Mouse (Mus musculus): Measurements from ENCODE around the gene Dffa. TPM values are rescaled to one million over a fixed set of nuclear protein-coding genes. Genes with fewer than 3 reads are reported as not detected.
"Not testable (repeated sequence)": the region's sequence is repeated elsewhere in the genome, so short reads cannot be mapped to it uniquely, and the experiment has no call there.

Gene Dffa
- total RNA-seq, 2 experiments from 2014 or later: 33.0 TPM

DNA sequence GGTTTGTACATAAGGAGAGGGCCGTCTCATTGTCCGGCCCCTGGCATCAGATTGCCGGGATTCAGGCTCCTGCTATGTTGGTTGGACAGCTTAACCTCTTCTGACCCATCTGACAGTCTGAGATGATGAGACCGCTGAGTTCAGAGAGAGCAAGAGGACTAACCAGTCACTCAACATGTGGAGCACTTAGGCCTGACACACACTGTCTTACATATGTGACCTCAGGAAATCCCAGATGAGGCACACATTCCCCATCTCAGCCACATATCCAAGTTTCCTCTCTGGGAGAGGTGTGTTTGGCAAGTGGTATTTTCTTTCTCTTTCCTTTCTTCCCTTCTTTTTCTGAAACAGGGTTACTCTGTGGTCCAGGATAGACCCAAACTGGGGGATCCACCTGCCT, 41.2 kb downstream of the Dffa start:
- DNase-seq (ENCODE audit: low spot score in 2 of 2): no peak

DNA sequence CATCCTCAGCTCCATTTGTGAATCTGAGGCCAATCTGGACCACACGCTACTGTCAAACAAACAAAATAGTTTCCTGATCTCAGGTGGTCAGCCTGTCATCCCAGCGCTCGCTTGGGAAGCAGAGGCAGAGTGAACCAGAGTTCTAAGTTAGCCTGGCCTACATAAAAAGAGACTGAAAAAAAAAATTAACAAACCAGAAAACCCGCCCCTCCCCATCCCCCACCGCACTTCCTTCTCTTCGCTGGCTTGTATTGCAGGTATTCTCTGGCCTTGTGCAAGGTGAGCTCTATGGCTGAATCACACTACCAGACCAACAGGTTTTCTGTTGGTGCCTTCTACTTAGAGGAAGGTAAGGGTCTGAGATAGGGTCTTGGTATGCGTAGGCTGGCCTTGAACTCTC, 43.6 kb downstream of the Dffa start:
- DNase-seq (ENCODE audit: low spot score in 2 of 2): no peak

DNA sequence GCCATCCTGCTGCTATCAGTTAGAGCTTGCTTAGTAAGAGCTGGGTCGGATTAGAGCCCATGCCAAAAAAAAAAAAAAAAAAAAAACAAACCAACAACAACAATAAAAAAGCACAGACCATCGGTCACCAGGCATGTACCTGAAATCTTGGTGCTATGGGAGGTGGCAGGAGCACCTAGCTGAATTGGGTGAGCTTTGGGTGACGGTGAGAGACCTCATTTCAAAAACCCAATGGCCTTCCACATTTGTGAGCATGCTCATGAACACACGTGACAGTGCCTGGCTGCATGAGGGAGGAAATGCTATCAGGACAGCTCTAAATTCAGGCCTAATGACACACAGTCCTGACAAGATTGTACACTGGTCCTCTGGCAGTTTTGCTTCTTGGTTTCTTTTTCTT, 44.1 kb downstream of the Dffa start:
- DNase-seq (ENCODE audit: low spot score in 2 of 2): no peak

DNA sequence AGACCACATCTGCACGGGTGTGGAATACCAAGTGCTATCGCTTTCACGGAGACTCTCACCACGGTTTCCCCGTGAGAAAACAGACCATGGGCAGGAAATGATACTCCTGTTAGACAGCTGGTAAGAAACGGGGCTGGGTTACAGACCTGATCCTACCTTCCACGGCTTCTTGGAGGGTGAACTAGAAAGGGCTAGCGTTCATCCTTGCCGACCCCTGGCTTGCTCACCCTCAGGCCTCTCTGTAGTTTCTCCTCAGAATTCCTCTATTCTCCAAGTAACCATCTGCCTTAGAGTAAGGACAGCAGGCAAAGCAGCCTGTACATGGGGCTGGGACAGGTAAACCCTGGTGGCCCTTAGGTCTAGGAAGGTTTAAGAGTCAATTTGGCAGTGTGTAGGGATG, 45.2 kb downstream of the Dffa start:
- no peak for DNase-seq (ENCODE audit: low spot score in 2 of 2)

DNA sequence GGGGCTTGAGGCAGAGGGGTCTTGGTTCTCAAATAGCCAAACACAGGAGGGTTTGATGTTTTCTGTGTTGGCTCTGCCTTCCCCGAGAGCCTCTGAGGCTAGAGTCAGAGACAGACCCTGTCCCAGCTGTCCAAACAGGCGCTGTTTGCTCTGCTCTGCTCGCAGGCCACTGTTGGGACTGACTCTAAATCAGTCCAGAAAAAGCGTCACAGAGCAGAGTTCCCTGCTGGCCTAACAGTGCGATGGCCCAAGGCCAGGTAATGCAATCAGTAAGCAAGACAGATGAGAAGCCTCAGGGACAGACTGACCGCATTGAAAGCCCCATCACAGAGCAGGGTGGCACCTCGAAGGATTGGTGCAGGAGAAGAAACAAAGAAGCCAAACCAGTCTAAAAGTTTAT, 45.7 kb downstream of the Dffa start:
- no peak for DNase-seq (ENCODE audit: low spot score in 2 of 2)

DNA sequence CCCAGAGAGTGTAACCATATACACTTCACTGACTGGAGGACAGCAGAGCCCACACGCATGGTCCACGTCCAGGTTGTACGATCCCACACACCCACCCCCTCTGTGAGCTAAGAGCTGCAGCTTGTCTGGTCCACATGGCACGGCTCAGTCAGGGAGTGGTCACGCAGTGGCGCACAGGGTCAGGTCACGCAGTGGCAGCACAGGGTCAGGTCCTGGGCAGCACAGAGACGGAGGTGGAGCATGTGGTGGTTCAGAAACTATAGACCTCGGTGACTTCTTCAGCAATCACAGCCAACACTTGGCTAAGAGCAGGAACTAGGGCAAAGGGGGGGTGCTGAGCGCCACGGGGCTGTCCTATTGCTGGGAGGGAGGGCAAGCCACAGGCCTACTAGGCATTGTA, 46.3 kb downstream of the Dffa start:
- no peak for DNase-seq (ENCODE audit: low spot score in 2 of 2)

DNA sequence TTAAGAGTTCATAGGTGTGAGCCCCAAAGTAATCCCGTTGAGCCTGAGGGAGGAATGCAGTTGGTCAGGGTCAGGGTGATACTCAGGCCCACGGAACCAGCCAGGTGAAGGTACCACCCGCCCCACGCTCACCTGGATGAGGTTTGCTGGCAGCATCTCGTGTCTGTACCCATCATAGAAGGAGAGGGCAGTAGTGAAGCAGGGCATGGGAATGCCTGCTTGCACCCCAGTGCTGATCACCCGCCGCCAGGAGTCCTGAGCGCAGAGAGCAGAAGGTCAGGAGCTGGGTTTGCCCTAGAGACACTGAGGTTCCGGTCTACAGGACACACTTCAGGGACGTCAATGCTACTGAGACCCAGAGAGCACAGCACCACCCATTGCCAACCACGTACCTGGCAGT, 46.8 kb downstream of the Dffa start:
- no peak for DNase-seq (ENCODE audit: low spot score in 2 of 2)

DNA sequence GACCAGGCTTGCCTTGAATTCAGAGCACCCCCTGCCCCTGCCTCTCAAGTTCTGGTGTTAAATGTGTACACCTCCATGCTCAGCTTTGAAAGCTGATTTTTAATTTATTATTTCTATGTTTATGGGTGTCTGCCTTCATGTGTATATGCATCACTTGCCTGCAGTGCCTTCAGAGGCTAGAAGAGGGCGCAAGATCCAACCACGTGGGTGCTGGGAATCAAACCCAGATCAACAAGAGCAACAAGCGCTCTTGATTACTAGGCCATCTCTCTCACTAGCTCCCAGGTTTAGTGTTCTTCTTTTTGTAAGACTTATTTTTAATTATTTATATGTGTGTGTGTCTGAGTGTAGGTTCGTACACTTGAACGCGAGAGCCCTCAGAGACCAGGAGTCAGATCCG, 50.9 kb downstream of the Dffa start:
- DNase-seq (ENCODE audit: low spot score in 2 of 2): no peak

DNA sequence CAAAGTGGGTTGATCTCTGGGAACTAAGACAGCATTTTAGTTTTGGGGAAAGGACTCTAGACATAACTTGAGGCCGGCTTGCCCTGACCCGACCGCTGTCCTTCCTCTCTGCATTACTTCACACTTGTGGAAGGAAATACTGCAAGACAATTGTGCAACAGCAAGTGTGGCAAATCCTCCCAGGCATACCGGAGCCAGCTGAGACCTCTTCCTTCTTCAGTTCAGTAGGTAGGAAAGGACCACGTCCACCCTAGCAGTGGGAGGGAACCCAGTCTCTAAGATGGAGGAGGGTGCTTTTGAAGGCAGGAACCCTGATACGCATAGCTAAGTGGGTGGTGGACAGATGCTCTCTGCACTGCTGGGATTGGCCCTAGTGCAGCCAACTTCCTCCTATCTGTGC, 51.8 kb downstream of the Dffa start:
- DNase-seq (ENCODE audit: low spot score in 2 of 2): no peak

DNA sequence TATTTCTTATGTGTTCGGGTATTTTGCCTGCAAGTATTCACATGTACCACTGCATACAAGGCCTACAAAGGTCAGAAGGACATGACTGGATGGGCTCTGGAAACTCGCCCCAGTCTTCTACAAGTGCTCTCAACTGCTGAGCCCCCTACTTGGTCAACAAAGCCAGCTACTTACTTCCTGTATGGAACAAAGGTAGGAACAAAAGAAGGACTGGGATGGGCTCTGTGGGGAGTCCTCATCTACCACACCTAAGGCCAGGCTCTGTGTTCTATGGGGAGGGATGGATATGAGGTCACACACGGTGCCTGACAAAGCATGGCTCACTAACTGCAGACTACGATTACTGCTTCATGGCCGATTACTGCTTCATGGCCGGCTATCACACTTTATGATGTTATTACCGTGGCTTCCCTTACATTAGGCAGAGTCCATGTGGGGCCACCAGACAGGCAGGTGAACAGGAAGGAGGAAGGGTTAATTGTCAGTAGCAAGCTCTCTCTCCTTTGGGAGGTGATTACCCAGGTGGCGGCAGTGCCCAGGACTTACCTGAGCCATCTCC, 53.5 kb downstream of the Dffa start:
- no peak for DNase-seq (ENCODE audit: low spot score in 2 of 2)

DNA sequence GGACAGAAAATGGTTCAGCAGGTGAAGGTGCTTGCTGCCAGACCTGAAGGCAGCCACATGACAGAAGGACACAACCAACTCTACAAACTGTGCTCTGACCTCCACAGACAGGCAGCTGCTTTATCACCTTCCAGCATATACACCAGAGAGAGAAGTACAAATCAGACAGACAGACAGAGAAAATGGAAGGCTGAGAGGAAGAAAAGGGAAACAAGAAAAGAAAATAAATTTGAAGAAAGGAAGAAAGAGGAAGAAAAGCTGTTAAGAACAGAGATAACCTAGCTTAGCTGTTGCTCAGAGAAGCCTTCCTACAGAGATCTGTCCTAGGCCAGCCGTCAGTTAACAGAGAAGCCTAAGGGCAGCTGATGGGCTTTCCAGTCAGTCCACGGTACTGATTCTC, 55.3 kb downstream of the Dffa start:
- DNase-seq (ENCODE audit: low spot score in 2 of 2): no peak

DNA sequence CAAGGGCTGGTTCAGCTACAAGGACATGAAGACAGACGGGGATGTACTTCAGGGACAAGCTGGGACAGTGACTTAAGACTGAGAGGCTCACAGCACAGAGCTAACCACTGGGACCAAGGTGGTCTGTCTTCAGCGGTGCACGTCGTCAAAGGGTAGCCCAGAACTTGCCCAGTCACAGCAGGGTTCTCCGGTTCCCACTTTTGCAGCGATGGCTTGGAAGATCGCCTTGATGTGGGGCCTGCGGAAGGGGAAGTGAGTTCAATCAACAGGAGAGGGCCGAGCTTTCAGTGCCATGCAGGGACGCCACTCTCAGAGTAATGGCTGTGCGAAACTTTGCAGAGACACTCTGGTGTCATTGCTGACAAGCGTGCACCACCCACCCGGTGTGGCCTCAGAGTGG, 55.9 kb downstream of the Dffa start:
- DNase-seq (ENCODE audit: low spot score in 2 of 2): no peak

DNA sequence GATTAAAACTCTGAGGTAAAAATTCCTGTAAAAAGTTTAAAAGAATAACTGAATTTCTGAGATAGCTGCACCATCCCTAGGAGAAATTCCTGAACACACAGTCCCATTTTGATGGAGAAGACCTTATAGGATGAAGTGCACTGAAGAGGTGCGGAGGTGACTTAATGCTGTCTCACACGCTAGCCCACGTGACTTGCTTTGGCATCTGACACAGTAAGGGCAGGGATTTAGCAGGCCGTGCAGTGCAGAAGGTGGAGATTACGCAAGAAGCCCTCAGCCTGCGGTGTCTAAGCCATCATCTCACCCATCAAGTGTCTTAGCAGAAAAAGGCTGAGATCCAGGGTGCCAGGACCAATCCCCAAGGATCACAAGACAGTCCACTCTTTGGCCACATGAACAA, 57.2 kb downstream of the Dffa start:
- DNase-seq (ENCODE audit: low spot score in 2 of 2): no peak

DNA sequence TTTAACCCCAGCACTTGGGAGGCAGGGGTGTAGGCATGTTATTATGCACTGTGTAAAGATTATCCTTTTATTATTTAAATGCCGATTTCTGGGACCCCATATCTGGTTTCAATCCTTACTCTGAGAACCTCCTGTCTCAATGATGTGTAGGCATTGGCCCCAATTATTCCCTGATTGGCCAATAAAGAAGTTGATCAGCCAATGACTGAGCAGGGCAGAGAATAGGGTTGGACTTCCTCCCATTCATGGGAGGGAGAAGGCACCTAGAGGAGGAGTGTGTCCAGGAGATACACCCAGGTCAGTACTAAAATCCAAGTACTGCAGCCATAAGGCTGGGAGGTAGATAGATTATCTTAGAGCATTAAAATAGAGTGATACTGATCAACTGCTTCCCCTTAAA, 59.2 kb downstream of the Dffa start:
- DNase-seq (ENCODE audit: low spot score in 2 of 2): no peak

DNA sequence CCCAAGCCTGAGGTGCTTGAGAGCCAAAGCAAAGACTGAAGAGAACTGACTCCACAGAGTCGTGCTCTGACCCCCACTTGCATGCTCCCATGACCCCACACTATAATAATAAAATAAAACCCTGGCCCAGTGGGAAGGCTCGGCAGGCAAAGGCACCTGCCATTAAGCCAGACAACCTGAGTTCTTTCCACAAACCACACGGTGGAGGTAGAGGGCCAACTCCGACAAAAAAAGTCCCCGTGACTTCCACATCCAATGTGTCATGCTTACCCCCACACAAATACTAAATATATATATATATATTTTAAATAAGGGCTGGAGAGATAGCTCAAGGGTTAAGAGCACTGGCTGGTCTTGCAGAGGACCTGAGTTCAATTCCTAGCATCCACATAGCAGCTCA, 60.2 kb downstream of the Dffa start:
- DNase-seq (ENCODE audit: low spot score in 2 of 2): no peak

DNA sequence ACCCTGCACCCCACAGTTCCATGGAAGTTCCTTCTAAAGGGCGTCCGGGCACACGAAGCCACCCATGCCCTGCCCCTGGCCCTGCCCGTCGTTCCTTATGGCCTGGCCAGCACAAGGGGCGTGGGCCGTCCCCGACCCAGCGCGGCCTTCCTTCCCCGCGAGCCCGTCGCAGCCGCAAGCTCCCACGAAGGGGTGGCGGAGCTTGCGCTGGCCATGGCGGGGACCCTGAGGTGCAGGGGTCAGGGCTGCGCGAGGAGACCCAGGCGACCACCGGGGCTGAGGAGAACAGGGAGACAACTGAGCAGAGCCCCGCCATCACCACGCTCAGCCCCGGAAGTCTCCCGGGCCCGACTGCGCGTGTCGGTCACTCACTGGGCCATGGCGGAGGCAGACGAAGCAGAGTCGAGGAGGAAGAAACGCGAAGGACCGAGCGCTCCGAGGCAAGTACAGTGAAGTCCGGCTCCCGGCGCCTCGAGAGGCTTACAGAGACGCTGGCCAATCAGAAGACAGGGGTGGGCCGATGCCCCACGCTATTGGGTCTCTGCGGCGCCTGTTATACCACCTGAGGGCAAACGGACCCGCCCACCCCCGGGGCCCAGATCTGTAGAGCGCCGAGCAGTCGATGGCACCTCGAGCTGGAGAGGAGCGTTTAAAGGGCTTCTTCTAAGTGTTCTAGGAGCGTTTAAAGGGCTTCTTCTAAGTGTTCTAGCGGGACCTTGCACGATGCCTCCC, 62.4 kb downstream of the Dffa start, which contains the start of gene Pgd:
Gene Pgd, minus strand, starts transcription at position 557 of the 732 bp plus-strand sequence.
- DNase-seq (ENCODE audit: low spot score in 2 of 2): peak; percentile 92 to 96

DNA sequence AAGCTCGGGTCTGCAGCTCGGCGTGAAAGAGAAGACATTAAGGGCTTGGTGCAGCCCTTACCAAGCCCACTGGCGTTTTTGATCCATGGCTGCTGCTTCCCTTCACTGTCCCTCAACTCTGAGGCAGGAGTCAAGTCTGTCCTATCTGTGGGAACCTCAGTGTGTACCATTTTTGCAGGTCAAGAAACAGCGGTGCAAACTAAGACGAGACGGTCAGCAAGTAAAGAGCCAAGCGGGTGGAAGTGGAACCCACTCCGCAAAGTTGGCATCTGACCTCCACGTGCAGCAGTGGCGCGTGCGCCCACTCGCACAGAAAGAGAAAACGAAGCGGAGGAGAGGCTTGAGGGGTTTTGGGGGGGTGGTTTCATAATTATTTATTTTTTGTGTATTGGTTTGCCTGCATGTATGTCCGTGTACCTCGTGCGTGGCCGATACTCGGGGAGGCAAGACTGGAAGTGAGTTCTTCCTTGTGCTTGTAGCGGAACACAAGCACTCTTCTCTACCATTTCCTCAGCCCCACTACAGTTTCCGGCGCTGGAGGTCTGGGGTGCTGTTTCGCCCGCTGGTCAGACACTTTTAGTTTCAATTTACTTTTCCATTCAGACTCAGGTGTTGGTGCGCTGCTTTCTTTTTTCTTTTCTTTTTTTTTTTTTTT, 63.1 kb downstream of the Dffa start:
- DNase-seq (ENCODE audit: low spot score in 2 of 2): peak in 1 of 2 experiments; percentile 40

DNA sequence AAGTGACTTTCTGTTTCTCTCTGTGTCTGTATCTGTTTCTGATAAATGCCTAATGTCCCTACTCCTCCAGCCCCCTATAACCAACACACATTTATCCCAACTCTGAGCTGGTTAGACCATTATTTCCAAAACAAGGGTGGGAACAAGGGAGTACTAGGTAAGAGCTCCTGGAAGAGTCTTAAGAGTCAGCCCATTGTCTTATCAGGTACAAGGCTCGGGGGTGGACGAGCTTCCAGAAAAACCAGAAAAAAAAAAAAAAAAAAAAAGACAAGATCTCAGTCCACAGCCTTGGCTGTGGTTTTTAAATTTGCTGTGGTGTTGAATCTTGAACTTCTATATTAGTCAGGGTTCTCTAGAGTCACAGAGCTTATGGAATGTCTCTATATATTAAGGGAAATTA, 64.1 kb downstream of the Dffa start:
- no peak for DNase-seq (ENCODE audit: low spot score in 2 of 2)

DNA sequence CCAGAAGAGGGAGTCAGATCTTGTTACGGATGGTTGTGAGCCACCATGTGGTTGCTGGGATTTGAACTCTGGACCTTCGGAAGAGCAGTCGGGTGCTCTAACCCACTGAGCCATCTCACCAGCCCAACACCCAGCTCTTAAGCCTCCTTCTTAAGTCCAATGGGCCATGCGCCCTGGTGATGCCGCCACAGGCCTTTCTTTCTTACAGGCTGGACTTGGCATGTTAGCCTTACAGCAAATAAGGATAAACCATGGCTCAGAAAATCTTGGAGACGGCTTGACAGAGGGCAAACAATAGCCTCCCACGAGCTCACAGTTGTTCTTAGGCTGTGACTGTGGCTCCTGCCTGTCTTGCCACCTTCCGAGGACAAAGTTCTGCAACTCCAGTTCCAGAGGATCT, 66.0 kb downstream of the Dffa start:
- DNase-seq (ENCODE audit: low spot score in 2 of 2): not testable (repeated sequence)
